Mouse (Mus musculus): ENCODE data around the gene Ifitm3. TPM values are rescaled to one million over a fixed set of nuclear protein-coding genes. Genes with fewer than 3 reads are reported as not detected.
A peak's percentile ranks its signal among the peaks of the same experiment; 100 is the strongest.
"Not testable (repeated sequence)": the region's sequence is repeated elsewhere in the genome, so short reads cannot be mapped to it uniquely, and the experiment has no call there.

Gene Ifitm3
- polyA plus RNA-seq, 1 experiment from 2014 or later = 21.0 TPM

GRCm38 (mm10) chr7:140974940-140975339 is 35.6 kb downstream of the Ifitm3 start:
- no peak overlapping the region for H3K4me3 ChIP-seq (ENCODE audit: low read depth, low read length)
- H3K4me2 ChIP-seq (ENCODE audit: low read depth) = no peak overlapping the region
- no peaks in the 10 kb centered on the region for H3K9me3 ChIP-seq (ENCODE audit: control insufficient read depth, low read length)
- DNase-seq (ENCODE audit: low spot score) = no peak
- no peak overlapping the region for H3K27ac ChIP-seq (ENCODE audit: low read depth, low read length)
- H3K27me3 ChIP-seq (ENCODE audit: control insufficient read depth, insufficient read depth, low read length) = no peaks in the 10 kb centered on the region
- H3K4me1 ChIP-seq (ENCODE audit: control insufficient read depth, insufficient read depth, low read length) = 0 out of 2 replicates have a peak, but pooled peaks cover 2% of the 10 kb centered on the region
- H3K9ac ChIP-seq (ENCODE audit: low read length) = no peak overlapping the region
- no peak for ATAC-seq (ENCODE audit: insufficient read depth, low FRiP score, low TSS enrichment)
- WGBS = 19% methylated on average over 9 of the region's 9 CpGs
- no peaks in the 10 kb centered on the region for H3K36me3 ChIP-seq (ENCODE audit: control insufficient read depth, insufficient read depth, low read length)

GRCm38 (mm10) chr7:140973396-140974165 is 37.0 kb downstream of the Ifitm3 start:
- no peaks in the 10 kb centered on the region for H3K27me3 ChIP-seq (ENCODE audit: control insufficient read depth, insufficient read depth, low read length)
- 13% methylated on average over 14 of the region's 14 CpGs for WGBS
- H3K27ac ChIP-seq (ENCODE audit: low read depth, low read length) = 0 out of 2 replicates have a peak overlapping the region, but pooled peaks have one; percentile 39
- H3K9me3 ChIP-seq (ENCODE audit: control insufficient read depth, low read length) = no peaks in the 10 kb centered on the region
- H3K4me3 ChIP-seq (ENCODE audit: low read depth, low read length) = no peak overlapping the region
- H3K4me2 ChIP-seq (ENCODE audit: low read depth) = no peak overlapping the region
- no peak for DNase-seq (ENCODE audit: low spot score)
- no peak overlapping the region for H3K9ac ChIP-seq (ENCODE audit: low read length)
- no peak for ATAC-seq (ENCODE audit: insufficient read depth, low FRiP score, low TSS enrichment)
- H3K4me1 ChIP-seq (ENCODE audit: control insufficient read depth, insufficient read depth, low read length) = 0 out of 2 replicates have a peak, but pooled peaks cover 2% of the 10 kb centered on the region
- H3K36me3 ChIP-seq (ENCODE audit: control insufficient read depth, insufficient read depth, low read length) = no peaks in the 10 kb centered on the region

GRCm38 (mm10) chr7:140971479-140972171 is 38.9 kb downstream of the Ifitm3 start:
- 84% methylated on average over 8 of the region's 8 CpGs for WGBS
- H3K27me3 ChIP-seq (ENCODE audit: control insufficient read depth, insufficient read depth, low read length) = no peaks in the 10 kb centered on the region
- H3K4me2 ChIP-seq (ENCODE audit: low read depth) = no peak overlapping the region
- H3K9ac ChIP-seq (ENCODE audit: low read length) = no peak overlapping the region
- 0 out of 2 replicates have a peak, but pooled peaks cover 5% of the 10 kb centered on the region for H3K4me1 ChIP-seq (ENCODE audit: control insufficient read depth, insufficient read depth, low read length)
- ATAC-seq (ENCODE audit: insufficient read depth, low FRiP score, low TSS enrichment) (no peak), DNase-seq (ENCODE audit: low spot score) (no peak)
- no peaks in the 10 kb centered on the region for H3K9me3 ChIP-seq (ENCODE audit: control insufficient read depth, low read length)
- no peak overlapping the region for H3K27ac ChIP-seq (ENCODE audit: low read depth, low read length)
- no peak overlapping the region for H3K4me3 ChIP-seq (ENCODE audit: low read depth, low read length)
- H3K36me3 ChIP-seq (ENCODE audit: control insufficient read depth, insufficient read depth, low read length) = no peaks in the 10 kb centered on the region

- DNase-seq (ENCODE audit: low spot score) (no peak), ATAC-seq (ENCODE audit: insufficient read depth, low FRiP score, low TSS enrichment) (no peak)
- Histone ChIP-seq H3K9me3 (ENCODE audit: control insufficient read depth, low read length) (no peaks in the 10 kb centered on the region), H3K4me3 (ENCODE audit: low read depth, low read length) (no peak overlapping the region), H3K4me2 (ENCODE audit: low read depth) (no peak overlapping the region), H3K27me3 (ENCODE audit: control insufficient read depth, insufficient read depth, low read length) (no peaks in the 10 kb centered on the region), H3K9ac (ENCODE audit: low read length) (no peak overlapping the region), H3K36me3 (ENCODE audit: control insufficient read depth, insufficient read depth, low read length) (no peaks in the 10 kb centered on the region), H3K27ac (ENCODE audit: low read depth, low read length) (no peak overlapping the region), H3K4me1 (ENCODE audit: control insufficient read depth, insufficient read depth, low read length) (0 out of 2 replicates have a peak, but pooled peaks cover 5% of the 10 kb centered on the region)
- WGBS = 43% methylated on average over 7 of the region's 7 CpGs
Measured at GRCm38 (mm10) chr7:140970931-140971330, 39.6 kb downstream of the Ifitm3 start.

GRCm38 (mm10) chr7:140968710-140969109 is 41.9 kb downstream of the Ifitm3 start:
- not testable (repeated sequence) for H3K9me3 ChIP-seq (ENCODE audit: control insufficient read depth, low read length); H3K27ac ChIP-seq (ENCODE audit: low read depth, low read length); DNase-seq (ENCODE audit: low spot score); H3K4me1 ChIP-seq (ENCODE audit: control insufficient read depth, insufficient read depth, low read length); H3K27me3 ChIP-seq (ENCODE audit: control insufficient read depth, insufficient read depth, low read length); H3K4me2 ChIP-seq (ENCODE audit: low read depth); H3K36me3 ChIP-seq (ENCODE audit: control insufficient read depth, insufficient read depth, low read length); H3K9ac ChIP-seq (ENCODE audit: low read length); ATAC-seq (ENCODE audit: insufficient read depth, low FRiP score, low TSS enrichment); H3K4me3 ChIP-seq (ENCODE audit: low read depth, low read length)
- WGBS = 4% methylated on average over 3 of the region's 3 CpGs

GRCm38 (mm10) chr7:140967862-140968591 is 42.5 kb downstream of the Ifitm3 start:
- H3K9ac ChIP-seq (ENCODE audit: low read length) = no peak overlapping the region
- no peaks in the 10 kb centered on the region for H3K9me3 ChIP-seq (ENCODE audit: control insufficient read depth, low read length)
- H3K4me2 ChIP-seq (ENCODE audit: low read depth) = no peak overlapping the region
- no peak overlapping the region for H3K27ac ChIP-seq (ENCODE audit: low read depth, low read length)
- WGBS = 5% methylated on average over 14 of the region's 14 CpGs
- H3K27me3 ChIP-seq (ENCODE audit: control insufficient read depth, insufficient read depth, low read length) = no peaks in the 10 kb centered on the region
- H3K36me3 ChIP-seq (ENCODE audit: control insufficient read depth, insufficient read depth, low read length) = no peaks in the 10 kb centered on the region
- no peak overlapping the region for H3K4me3 ChIP-seq (ENCODE audit: low read depth, low read length)
- ATAC-seq (ENCODE audit: insufficient read depth, low FRiP score, low TSS enrichment) (no peak), DNase-seq (ENCODE audit: low spot score) (no peak)
- 0 out of 2 replicates have a peak, but pooled peaks cover 2% of the 10 kb centered on the region for H3K4me1 ChIP-seq (ENCODE audit: control insufficient read depth, insufficient read depth, low read length)

- no peaks in the 10 kb centered on the region for H3K36me3 ChIP-seq (ENCODE audit: control insufficient read depth, insufficient read depth, low read length)
- ATAC-seq (ENCODE audit: insufficient read depth, low FRiP score, low TSS enrichment) = no peak
- H3K4me3 ChIP-seq (ENCODE audit: low read depth, low read length) = no peak within 1 kb of the TSS
- DNase-seq (ENCODE audit: low spot score) = no peak
- H3K9me3 ChIP-seq (ENCODE audit: control insufficient read depth, low read length) = no peaks in the 10 kb centered on the region
- H3K9ac ChIP-seq (ENCODE audit: low read length) = no peak within 1 kb of the TSS
- H3K27me3 ChIP-seq (ENCODE audit: control insufficient read depth, insufficient read depth, low read length) = no peaks in the 10 kb centered on the region
- no peak within 1 kb of the TSS for H3K27ac ChIP-seq (ENCODE audit: low read depth, low read length)
- WGBS = 84% methylated on average over 4 of the region's 4 CpGs
- H3K4me2 ChIP-seq (ENCODE audit: low read depth) = no peak within 1 kb of the TSS
- 0 out of 2 replicates have a peak, but pooled peaks cover 2% of the 10 kb centered on the region for H3K4me1 ChIP-seq (ENCODE audit: control insufficient read depth, insufficient read depth, low read length)
Measured at GRCm38 (mm10) chr7:140966921-140967320, 43.6 kb downstream of the Ifitm3 start, which contains the start of gene Ifitm1. TSS of gene Ifitm1 (plus strand) at chr7:140967221.

GRCm38 (mm10) chr7:140962733-140963132 is 47.8 kb downstream of the Ifitm3 start:
- Histone ChIP-seq H3K36me3 (ENCODE audit: control insufficient read depth, insufficient read depth, low read length) (no peaks in the 10 kb centered on the region), H3K9me3 (ENCODE audit: control insufficient read depth, low read length) (no peaks in the 10 kb centered on the region), H3K27ac (ENCODE audit: low read depth, low read length) (no peak overlapping the region), H3K4me1 (ENCODE audit: control insufficient read depth, insufficient read depth, low read length) (peaks cover 5% of the 10 kb centered on the region; the same call in 1 of the 2 replicates), H3K27me3 (ENCODE audit: control insufficient read depth, insufficient read depth, low read length) (no peaks in the 10 kb centered on the region), H3K4me3 (ENCODE audit: low read depth, low read length) (no peak overlapping the region), H3K9ac (ENCODE audit: low read length) (no peak overlapping the region), H3K4me2 (ENCODE audit: low read depth) (no peak overlapping the region)
- ATAC-seq (ENCODE audit: insufficient read depth, low FRiP score, low TSS enrichment) (no peak), DNase-seq (ENCODE audit: low spot score) (no peak)
- 36% methylated on average over 2 of the region's 2 CpGs for WGBS

Measured in neural tube, embryonic 11.5 days (tissue).